Mouse (Mus musculus): ENCODE measurements around the gene Rrbp1. TPM values are rescaled to one million over a fixed set of nuclear protein-coding genes. Genes with fewer than 3 reads are reported as not detected.

Rrbp1 gene
- polyA plus RNA-seq, 1 experiment: 146 TPM

- Histone ChIP-seq H3K27ac (replicated peaks; ENCODE audit: low read depth, low read length) (no peak overlapping the region), H3K4me1 (ENCODE audit: control insufficient read depth, insufficient read depth, insufficient read length, low read length) (no peaks in the 10 kb centered on the region)
Measured at GRCm38 (mm10) chr2:143951546-143952315, 59.3 kb downstream of the Rrbp1 start.

GRCm38 (mm10) chr2:143951028-143951420, 60.0 kb downstream of the Rrbp1 start:
- no peak overlapping the region for H3K4me3 ChIP-seq (ENCODE audit: insufficient read depth, low read depth, low read length)
- no peak overlapping the region for H3K27ac ChIP-seq (replicated peaks; ENCODE audit: low read depth, low read length)
- H3K4me1 ChIP-seq (ENCODE audit: control insufficient read depth, insufficient read depth, insufficient read length, low read length): no peaks in the 10 kb centered on the region

More at GRCm38 (mm10) chr2:143951546-143952315, 59.3 kb downstream of the Rrbp1 start:
- H3K4me3 ChIP-seq (ENCODE audit: insufficient read depth, low read depth, low read length): no peak overlapping the region

- H3K4me1 ChIP-seq (ENCODE audit: control insufficient read depth, insufficient read depth, insufficient read length, low read length): no peaks in the 10 kb centered on the region
- H3K27ac ChIP-seq (replicated peaks; ENCODE audit: low read depth, low read length): no peak overlapping the region
Measured at GRCm38 (mm10) chr2:143950290-143951027, 60.6 kb downstream of the Rrbp1 start.

GRCm38 (mm10) chr2:143949217-143949616, 61.8 kb downstream of the Rrbp1 start:
- H3K4me3 ChIP-seq (ENCODE audit: insufficient read depth, low read depth, low read length): no peak overlapping the region
- H3K27ac ChIP-seq (replicated peaks; ENCODE audit: low read depth, low read length): no peak overlapping the region
- H3K4me1 ChIP-seq (ENCODE audit: control insufficient read depth, insufficient read depth, insufficient read length, low read length): no peaks in the 10 kb centered on the region

More at GRCm38 (mm10) chr2:143950290-143951027, 60.6 kb downstream of the Rrbp1 start:
- no peak overlapping the region for H3K4me3 ChIP-seq (ENCODE audit: insufficient read depth, low read depth, low read length)

- Histone ChIP-seq H3K4me1 (ENCODE audit: control insufficient read depth, insufficient read depth, insufficient read length, low read length) (no peaks in the 10 kb centered on the region), H3K4me3 (ENCODE audit: insufficient read depth, low read depth, low read length) (no peak overlapping the region), H3K27ac (replicated peaks; ENCODE audit: low read depth, low read length) (no peak overlapping the region)
Measured at GRCm38 (mm10) chr2:143948416-143948815, 62.6 kb downstream of the Rrbp1 start.

- H3K4me3 ChIP-seq (ENCODE audit: insufficient read depth, low read depth, low read length): no peak overlapping the region
- no peaks in the 10 kb centered on the region for H3K4me1 ChIP-seq (ENCODE audit: control insufficient read depth, insufficient read depth, insufficient read length, low read length)
- no peak overlapping the region for H3K27ac ChIP-seq (replicated peaks; ENCODE audit: low read depth, low read length)
Measured at GRCm38 (mm10) chr2:143947981-143948380, 63.1 kb downstream of the Rrbp1 start.

GRCm38 (mm10) chr2:143946399-143946798, 64.7 kb downstream of the Rrbp1 start:
- Histone ChIP-seq H3K4me3 (ENCODE audit: insufficient read depth, low read depth, low read length) (no peak overlapping the region), H3K4me1 (ENCODE audit: control insufficient read depth, insufficient read depth, insufficient read length, low read length) (no peaks in the 10 kb centered on the region), H3K27ac (replicated peaks; ENCODE audit: low read depth, low read length) (no peak overlapping the region)

- H3K4me3 ChIP-seq (ENCODE audit: insufficient read depth, low read depth, low read length): no peak overlapping the region
- H3K27ac ChIP-seq (replicated peaks; ENCODE audit: low read depth, low read length): no peak overlapping the region
- no peaks in the 10 kb centered on the region for H3K4me1 ChIP-seq (ENCODE audit: control insufficient read depth, insufficient read depth, insufficient read length, low read length)
Measured at GRCm38 (mm10) chr2:143945466-143946075, 65.5 kb downstream of the Rrbp1 start.

- Histone ChIP-seq H3K27ac (replicated peaks; ENCODE audit: low read depth, low read length) (no peak overlapping the region), H3K4me3 (ENCODE audit: insufficient read depth, low read depth, low read length) (no peak overlapping the region), H3K4me1 (ENCODE audit: control insufficient read depth, insufficient read depth, insufficient read length, low read length) (no peaks in the 10 kb centered on the region)
Measured at GRCm38 (mm10) chr2:143944796-143945195, 66.3 kb downstream of the Rrbp1 start.

GRCm38 (mm10) chr2:143940406-143940805, 70.7 kb downstream of the Rrbp1 start:
- H3K4me1 ChIP-seq (ENCODE audit: control insufficient read depth, insufficient read depth, insufficient read length, low read length): peaks cover 2% of the 10 kb centered on the region; the same call in 1 of the 2 replicates
- H3K4me3 ChIP-seq (ENCODE audit: insufficient read depth, low read depth, low read length): no peak overlapping the region
- H3K27ac ChIP-seq (replicated peaks; ENCODE audit: low read depth, low read length): no peak overlapping the region

GRCm38 (mm10) chr2:143937861-143938260, 73.2 kb downstream of the Rrbp1 start:
- Histone ChIP-seq H3K27ac (replicated peaks; ENCODE audit: low read depth, low read length) (no peak overlapping the region), H3K4me1 (ENCODE audit: control insufficient read depth, insufficient read depth, insufficient read length, low read length) (peaks cover 2% of the 10 kb centered on the region), H3K4me3 (ENCODE audit: insufficient read depth, low read depth, low read length) (no peak overlapping the region)

GRCm38 (mm10) chr2:143934439-143934838, 76.6 kb downstream of the Rrbp1 start:
- Histone ChIP-seq H3K4me3 (ENCODE audit: insufficient read depth, low read depth, low read length) (no peak overlapping the region), H3K27ac (replicated peaks; ENCODE audit: low read depth, low read length) (no peak overlapping the region), H3K4me1 (ENCODE audit: control insufficient read depth, insufficient read depth, insufficient read length, low read length) (peaks cover 4% of the 10 kb centered on the region)

- Histone ChIP-seq H3K4me3 (ENCODE audit: insufficient read depth, low read depth, low read length) (no peak overlapping the region), H3K4me1 (ENCODE audit: control insufficient read depth, insufficient read depth, insufficient read length, low read length) (peaks cover 4% of the 10 kb centered on the region), H3K27ac (replicated peaks; ENCODE audit: low read depth, low read length) (no peak overlapping the region)
Measured at GRCm38 (mm10) chr2:143933516-143933915, 77.5 kb downstream of the Rrbp1 start.

- peaks cover 2% of the 10 kb centered on the region; the same call in 1 of the 2 replicates for H3K4me1 ChIP-seq (ENCODE audit: control insufficient read depth, insufficient read depth, insufficient read length, low read length)
- H3K27ac ChIP-seq (replicated peaks; ENCODE audit: low read depth, low read length): no peak overlapping the region
Measured at GRCm38 (mm10) chr2:143932340-143932873, 78.7 kb downstream of the Rrbp1 start.

More at GRCm38 (mm10) chr2:143932340-143932873, 78.7 kb downstream of the Rrbp1 start:
- H3K4me3 ChIP-seq (ENCODE audit: insufficient read depth, low read depth, low read length): no peak overlapping the region
